Mouse (Mus musculus) thymus, adult 18-20 months (tissue): Measurements from ENCODE around the gene Tmem239.

Experiments used
- DNase-seq, 2 experiments: peaks; one replicate each; pipeline ENCODE4 v3.0.0; 2022; ENCODE audit warnings: mixed read lengths in 2 of 2

Tmem239 gene

DNA sequence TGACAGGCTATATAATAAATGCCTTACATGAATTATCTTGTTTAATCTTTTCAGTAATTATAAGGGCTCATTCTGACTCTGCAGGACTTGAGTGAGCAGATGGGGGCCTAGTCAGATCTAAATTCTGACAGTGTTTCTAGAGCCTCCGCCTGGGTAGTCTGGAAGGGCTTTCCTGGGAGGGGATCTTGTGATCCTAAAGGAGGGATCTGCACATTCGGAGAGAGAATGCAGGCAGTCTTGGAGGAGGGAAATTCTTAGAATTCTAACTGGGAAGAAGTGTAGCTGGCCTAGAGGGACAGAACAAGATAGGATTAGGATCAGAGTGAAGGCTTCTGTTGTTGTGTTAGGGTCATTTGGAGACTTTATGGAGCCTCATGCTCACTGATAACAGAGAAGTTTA, 46.0 kb downstream of the Tmem239 start:
- DNase-seq = no peak

DNA sequence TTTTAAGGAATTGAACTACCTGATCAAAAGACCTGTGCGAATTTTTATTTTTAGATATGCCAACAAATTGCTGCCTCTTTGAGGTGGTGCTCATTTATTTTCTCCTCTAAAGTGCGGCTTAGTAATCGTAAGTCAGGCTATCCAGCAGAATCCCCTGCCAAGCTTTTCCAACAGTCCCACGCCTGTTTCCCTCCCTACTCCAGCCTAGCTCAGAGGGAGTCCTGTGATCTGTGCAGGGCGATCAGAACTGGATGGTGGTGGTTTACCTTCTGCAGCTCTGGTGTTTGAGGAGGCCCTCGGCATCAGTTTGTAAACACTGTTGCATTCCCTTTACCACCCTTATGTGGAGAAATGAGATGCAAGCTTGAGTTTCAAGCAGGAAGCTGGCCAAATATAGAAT, 47.1 kb downstream of the Tmem239 start:
- no peak for DNase-seq

DNA sequence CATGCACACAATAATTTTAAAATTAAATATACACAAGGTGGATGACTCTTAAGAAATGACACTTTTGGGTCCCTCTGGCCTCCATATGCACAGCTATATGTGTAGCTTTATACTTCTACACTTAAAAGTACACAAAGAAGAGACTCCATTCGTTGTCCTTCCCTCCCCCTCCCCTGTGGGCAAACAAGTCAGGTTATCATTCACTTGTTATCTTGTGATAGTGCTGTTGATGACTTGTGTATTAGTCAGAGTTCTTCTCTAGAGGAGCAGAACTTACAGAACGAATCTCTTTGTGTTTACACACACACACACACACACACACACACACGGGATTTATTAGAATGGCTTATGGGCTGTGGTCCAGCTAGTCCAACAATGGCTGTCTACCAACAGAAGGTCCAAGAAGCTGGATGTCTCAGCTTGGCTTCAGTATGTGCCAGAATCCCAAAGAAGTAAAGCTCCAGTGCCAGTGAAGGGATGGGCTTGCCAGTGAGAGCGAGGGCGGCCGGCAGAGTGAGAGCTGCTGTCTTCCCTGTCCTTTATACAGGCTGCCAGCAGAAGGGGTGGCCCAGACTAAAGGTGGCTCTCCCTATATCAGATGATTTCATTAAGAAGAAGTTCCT, 48.6 kb downstream of the Tmem239 start:
- DNase-seq = no peak
